Mouse (Mus musculus): ENCODE results near the gene Acad11. TPM values are rescaled to one million over a fixed set of nuclear protein-coding genes. Genes with fewer than 3 reads are reported as not detected.

Gene Acad11
- polyA plus RNA-seq, 1 experiment from 2014 or later = 12.9 TPM

- H3K27me3 ChIP-seq (replicated peaks; ENCODE audit: control insufficient read depth, insufficient read depth, low read length) = no peaks in the 10 kb centered on the region
- H3K4me3 ChIP-seq (ENCODE audit: low read depth, low read length) = no peak overlapping the region
- DNase-seq (ENCODE audit: low spot score) (no peak), ATAC-seq (replicated peaks; ENCODE audit: low FRiP score) (no peak)
- H3K9ac ChIP-seq (ENCODE audit: low read depth, low read length) = no peak overlapping the region
- 54% methylated on average over 2 of the region's 2 CpGs for WGBS
- H3K27ac ChIP-seq (ENCODE audit: low read depth, low read length) = no peak overlapping the region
- no peak overlapping the region for H3K4me2 ChIP-seq
- H3K4me1 ChIP-seq (replicated peaks; ENCODE audit: control insufficient read depth, insufficient read depth, low read length) = no peaks in the 10 kb centered on the region
- no peaks in the 10 kb centered on the region for H3K9me3 ChIP-seq (ENCODE audit: control insufficient read depth, low read length)
- no peaks in the 10 kb centered on the region for H3K36me3 ChIP-seq (ENCODE audit: control insufficient read depth, insufficient read depth, low read length)
Measured at GRCm38 (mm10) chr9:104108571-104109143, 45.5 kb downstream of the Acad11 start.

- 90% methylated on average over 5 of the region's 5 CpGs for WGBS
- Histone ChIP-seq H3K4me1 (replicated peaks; ENCODE audit: control insufficient read depth, insufficient read depth, low read length) (no peaks in the 10 kb centered on the region), H3K36me3 (ENCODE audit: control insufficient read depth, insufficient read depth, low read length) (no peaks in the 10 kb centered on the region), H3K9ac (ENCODE audit: low read depth, low read length) (no peak overlapping the region), H3K4me2 (no peak overlapping the region), H3K4me3 (ENCODE audit: low read depth, low read length) (no peak overlapping the region), H3K27ac (ENCODE audit: low read depth, low read length) (no peak overlapping the region), H3K27me3 (replicated peaks; ENCODE audit: control insufficient read depth, insufficient read depth, low read length) (no peaks in the 10 kb centered on the region), H3K9me3 (ENCODE audit: control insufficient read depth, low read length) (no peaks in the 10 kb centered on the region)
- no peak for DNase-seq (ENCODE audit: low spot score)
- ATAC-seq (replicated peaks; ENCODE audit: low FRiP score) = no peak
Measured at GRCm38 (mm10) chr9:104109151-104109550, 46.0 kb downstream of the Acad11 start.

- Histone ChIP-seq H3K9ac (ENCODE audit: low read depth, low read length) (no peak overlapping the region), H3K4me2 (no peak overlapping the region), H3K27me3 (replicated peaks; ENCODE audit: control insufficient read depth, insufficient read depth, low read length) (no peaks in the 10 kb centered on the region), H3K9me3 (ENCODE audit: control insufficient read depth, low read length) (no peaks in the 10 kb centered on the region), H3K27ac (ENCODE audit: low read depth, low read length) (no peak overlapping the region), H3K4me1 (replicated peaks; ENCODE audit: control insufficient read depth, insufficient read depth, low read length) (no peaks in the 10 kb centered on the region), H3K36me3 (ENCODE audit: control insufficient read depth, insufficient read depth, low read length) (no peaks in the 10 kb centered on the region), H3K4me3 (ENCODE audit: low read depth, low read length) (no peak overlapping the region)
- 54% methylated on average over 5 of the region's 5 CpGs for WGBS
- no peak for ATAC-seq (replicated peaks; ENCODE audit: low FRiP score)
- DNase-seq (ENCODE audit: low spot score) = no peak
Measured at GRCm38 (mm10) chr9:104123101-104123500, 59.9 kb downstream of the Acad11 start.

- no peaks in the 10 kb centered on the region for H3K36me3 ChIP-seq (ENCODE audit: control insufficient read depth, insufficient read depth, low read length)
- no peak overlapping the region for H3K27ac ChIP-seq (ENCODE audit: low read depth, low read length)
- WGBS = 52% methylated on average over 5 of the region's 5 CpGs
- ATAC-seq (replicated peaks; ENCODE audit: low FRiP score) (no peak), DNase-seq (ENCODE audit: low spot score) (no peak)
- no peak overlapping the region for H3K9ac ChIP-seq (ENCODE audit: low read depth, low read length)
- no peaks in the 10 kb centered on the region for H3K27me3 ChIP-seq (replicated peaks; ENCODE audit: control insufficient read depth, insufficient read depth, low read length)
- H3K4me3 ChIP-seq (ENCODE audit: low read depth, low read length) = no peak overlapping the region
- H3K9me3 ChIP-seq (ENCODE audit: control insufficient read depth, low read length) = no peaks in the 10 kb centered on the region
- H3K4me2 ChIP-seq = no peak overlapping the region
- no peaks in the 10 kb centered on the region for H3K4me1 ChIP-seq (replicated peaks; ENCODE audit: control insufficient read depth, insufficient read depth, low read length)
Measured at GRCm38 (mm10) chr9:104123622-104124021, 60.4 kb downstream of the Acad11 start.

- Histone ChIP-seq H3K4me3 (ENCODE audit: low read depth, low read length) (no peak within 1 kb of the TSS), H3K27ac (ENCODE audit: low read depth, low read length) (no peak within 1 kb of the TSS), H3K9ac (ENCODE audit: low read depth, low read length) (no peak within 1 kb of the TSS), H3K4me1 (replicated peaks; ENCODE audit: control insufficient read depth, insufficient read depth, low read length) (no peaks in the 10 kb centered on the region), H3K36me3 (ENCODE audit: control insufficient read depth, insufficient read depth, low read length) (no peaks in the 10 kb centered on the region), H3K27me3 (replicated peaks; ENCODE audit: control insufficient read depth, insufficient read depth, low read length) (no peaks in the 10 kb centered on the region), H3K4me2 (no peak within 1 kb of the TSS), H3K9me3 (ENCODE audit: control insufficient read depth, low read length) (no peaks in the 10 kb centered on the region)
- DNase-seq (ENCODE audit: low spot score) (no peak), ATAC-seq (replicated peaks; ENCODE audit: low FRiP score) (no peak)
- WGBS = 85% methylated on average over 3 of the region's 3 CpGs
Measured at GRCm38 (mm10) chr9:104126833-104127232, 63.7 kb downstream of the Acad11 start, which contains the start of gene Ackr4. Ackr4 (minus strand) TSS chr9:104126933.

GRCm38 (mm10) chr9:104128110-104128509 is 64.9 kb downstream of the Acad11 start:
- ATAC-seq (replicated peaks; ENCODE audit: low FRiP score) (no peak), DNase-seq (ENCODE audit: low spot score) (no peak)
- no peak overlapping the region for H3K27ac ChIP-seq (ENCODE audit: low read depth, low read length)
- H3K27me3 ChIP-seq (replicated peaks; ENCODE audit: control insufficient read depth, insufficient read depth, low read length) = no peaks in the 10 kb centered on the region
- no peak overlapping the region for H3K9ac ChIP-seq (ENCODE audit: low read depth, low read length)
- H3K4me1 ChIP-seq (replicated peaks; ENCODE audit: control insufficient read depth, insufficient read depth, low read length) = no peaks in the 10 kb centered on the region
- WGBS = 67% methylated on average over 2 of the region's 2 CpGs
- H3K4me2 ChIP-seq = no peak overlapping the region
- no peak overlapping the region for H3K4me3 ChIP-seq (ENCODE audit: low read depth, low read length)
- H3K9me3 ChIP-seq (ENCODE audit: control insufficient read depth, low read length) = no peaks in the 10 kb centered on the region
- no peaks in the 10 kb centered on the region for H3K36me3 ChIP-seq (ENCODE audit: control insufficient read depth, insufficient read depth, low read length)

GRCm38 (mm10) chr9:104130141-104130755 is 67.1 kb downstream of the Acad11 start:
- H3K4me3 ChIP-seq (ENCODE audit: low read depth, low read length) = no peak overlapping the region
- no peak overlapping the region for H3K4me2 ChIP-seq
- no peak for DNase-seq (ENCODE audit: low spot score)

GRCm38 (mm10) chr9:104140351-104140750 is 77.2 kb downstream of the Acad11 start:
- no peak overlapping the region for H3K9ac ChIP-seq (ENCODE audit: low read depth, low read length)
- H3K4me1 ChIP-seq (replicated peaks; ENCODE audit: control insufficient read depth, insufficient read depth, low read length) = no peaks in the 10 kb centered on the region
- H3K4me3 ChIP-seq (ENCODE audit: low read depth, low read length) = no peak overlapping the region
- H3K27me3 ChIP-seq (replicated peaks; ENCODE audit: control insufficient read depth, insufficient read depth, low read length) = no peaks in the 10 kb centered on the region
- H3K4me2 ChIP-seq = no peak overlapping the region
- no peaks in the 10 kb centered on the region for H3K36me3 ChIP-seq (ENCODE audit: control insufficient read depth, insufficient read depth, low read length)
- no peaks in the 10 kb centered on the region for H3K9me3 ChIP-seq (ENCODE audit: control insufficient read depth, low read length)
- ATAC-seq (replicated peaks; ENCODE audit: low FRiP score) (no peak), DNase-seq (ENCODE audit: low spot score) (no peak)
- 61% methylated on average over 6 of the region's 6 CpGs for WGBS
- no peak overlapping the region for H3K27ac ChIP-seq (ENCODE audit: low read depth, low read length)

More at GRCm38 (mm10) chr9:104130141-104130755, 67.1 kb downstream of the Acad11 start:
- H3K9ac ChIP-seq (ENCODE audit: low read depth, low read length) = no peak overlapping the region
- H3K9me3 ChIP-seq (ENCODE audit: control insufficient read depth, low read length) = no peaks in the 10 kb centered on the region
- no peak overlapping the region for H3K27ac ChIP-seq (ENCODE audit: low read depth, low read length)
- no peaks in the 10 kb centered on the region for H3K4me1 ChIP-seq (replicated peaks; ENCODE audit: control insufficient read depth, insufficient read depth, low read length)
- no peak for ATAC-seq (replicated peaks; ENCODE audit: low FRiP score)
- 88% methylated on average over 9 of the region's 9 CpGs for WGBS
- H3K27me3 ChIP-seq (replicated peaks; ENCODE audit: control insufficient read depth, insufficient read depth, low read length) = no peaks in the 10 kb centered on the region
- H3K36me3 ChIP-seq (ENCODE audit: control insufficient read depth, insufficient read depth, low read length) = no peaks in the 10 kb centered on the region

- Histone ChIP-seq H3K4me1 (replicated peaks; ENCODE audit: control insufficient read depth, insufficient read depth, low read length) (no peaks in the 10 kb centered on the region), H3K9me3 (ENCODE audit: control insufficient read depth, low read length) (no peaks in the 10 kb centered on the region), H3K27ac (ENCODE audit: low read depth, low read length) (no peak overlapping the region), H3K4me2 (no peak overlapping the region), H3K4me3 (ENCODE audit: low read depth, low read length) (no peak overlapping the region), H3K9ac (ENCODE audit: low read depth, low read length) (no peak overlapping the region), H3K36me3 (ENCODE audit: control insufficient read depth, insufficient read depth, low read length) (no peaks in the 10 kb centered on the region), H3K27me3 (replicated peaks; ENCODE audit: control insufficient read depth, insufficient read depth, low read length) (no peaks in the 10 kb centered on the region)
- 75% methylated on average over 14 of the region's 14 CpGs for WGBS
- DNase-seq (ENCODE audit: low spot score) (no peak), ATAC-seq (replicated peaks; ENCODE audit: low FRiP score) (no peak)
Measured at GRCm38 (mm10) chr9:104142805-104143204, 79.6 kb downstream of the Acad11 start.

Measured in liver, embryonic 11.5 days (tissue).